Mouse (Mus musculus) embryonic facial prominence, embryonic 13.5 days (tissue): ENCODE measurements around the gene Cntn4. TPM values are rescaled to one million over a fixed set of nuclear protein-coding genes. Genes with fewer than 3 reads are reported as not detected.

Source experiments
- ATAC-seq: fragments of 200-750 bp; cut with Nextera tagmentation; 2 replicates; pipeline ENCODE4 v1.8.0; 2017; ENCODE audit warnings: low read depth; ENCODE audit not compliant: insufficient number of reproducible peaks, insufficient read depth, low FRiP score, low TSS enrichment
- H3K27ac ChIP-seq: fragments of 300-500 bp; sonication (generic); 2 replicates; pipeline ENCODE4 v1.5.1; 2015; ENCODE audit warnings: moderate library complexity, mild to moderate bottlenecking, inconsistent platforms
- H3K27me3 ChIP-seq: fragments of 300-500 bp; sonication (generic); 2 replicates; pipeline ENCODE4 v1.6.1; 2015; ENCODE audit warnings: mild to moderate bottlenecking, inconsistent platforms
- H3K36me3 ChIP-seq: fragments of 300-500 bp; sonication (generic); 2 replicates; pipeline ENCODE4 v1.6.1; 2015; ENCODE audit warnings: mild to moderate bottlenecking, inconsistent platforms
- H3K4me1 ChIP-seq: fragments of 300-500 bp; sonication (generic); 2 replicates; pipeline ENCODE4 v1.6.1; 2015; ENCODE audit warnings: inconsistent platforms
- H3K4me2 ChIP-seq: fragments of 300-500 bp; sonication (generic); 2 replicates; pipeline ENCODE4 v1.6.1; 2015; ENCODE audit warnings: moderate library complexity, mild to moderate bottlenecking, inconsistent platforms
- H3K4me3 ChIP-seq: fragments of 300-500 bp; sonication (generic); 2 replicates; pipeline ENCODE4 v1.5.1; 2015; ENCODE audit warnings: mild to moderate bottlenecking, inconsistent platforms
- H3K9ac ChIP-seq: fragments of 300-500 bp; sonication (generic); 2 replicates; pipeline ENCODE4 v1.6.1; 2015; ENCODE audit warnings: mild to moderate bottlenecking, inconsistent platforms
- H3K9me3 ChIP-seq: fragments of 300-500 bp; sonication (generic); 2 replicates; pipeline ENCODE4 v1.6.1; 2016; ENCODE audit warnings: inconsistent platforms
- WGBS: fragments of 180-500 bp; shearing (Covaris S2); methylation state at CpG from one replicate; pipeline ENCODE4 v1.1.7; 2015; ENCODE audit warnings: mixed read lengths; 5-methylcytosine and 5-hydroxymethylcytosine counted together
- polyA plus RNA-seq: library from polyadenylated mRNA; unstranded; fragments of >200 nt; fragmentation: Nextera tagmentation; extraction: Ambion mirVana; gene quantifications from 2 replicates; pipeline ENCODE4 v1.2.1, GENCODE M21; 2015

Gene Cntn4
- polyA plus RNA-seq, 1 experiment from 2014 or later, result 13.3 TPM

GRCm38 (mm10) chr6:106580124-106580523, 902.7 kb downstream of the Cntn4 start:
- WGBS, result 79% methylated on average over 5 of the region's 5 CpGs
- H3K27ac ChIP-seq, result no peak overlapping the region

GRCm38 (mm10) chr6:106593756-106594155, 916.3 kb downstream of the Cntn4 start:
- Histone ChIP-seq H3K27ac (no peak overlapping the region), H3K9ac (no peak overlapping the region), H3K27me3 (no peaks in the 10 kb centered on the region), H3K4me2 (peak overlapping the region; percentile 5; the same call in 1 of the 2 replicates), H3K9me3 (no peaks in the 10 kb centered on the region), H3K36me3 (no peaks in the 10 kb centered on the region), H3K4me3 (no peak overlapping the region), H3K4me1 (no peaks in the 10 kb centered on the region)
- no peak for ATAC-seq
- WGBS, result 21% methylated on average over 9 of the region's 9 CpGs

More at GRCm38 (mm10) chr6:106580124-106580523, 902.7 kb downstream of the Cntn4 start:
- Histone ChIP-seq H3K27me3 (no peaks in the 10 kb centered on the region), H3K9me3 (no peaks in the 10 kb centered on the region), H3K4me2 (no peak overlapping the region), H3K9ac (no peak overlapping the region), H3K36me3 (no peaks in the 10 kb centered on the region), H3K4me3 (no peak overlapping the region), H3K4me1 (no peaks in the 10 kb centered on the region)
- ATAC-seq, result no peak

GRCm38 (mm10) chr6:106617081-106617480, 939.6 kb downstream of the Cntn4 start:
- H3K4me3 ChIP-seq, result no peak overlapping the region
- no peaks in the 10 kb centered on the region for H3K27me3 ChIP-seq
- H3K9me3 ChIP-seq, result no peaks in the 10 kb centered on the region
- no peaks in the 10 kb centered on the region for H3K36me3 ChIP-seq
- no peak overlapping the region for H3K27ac ChIP-seq
- H3K9ac ChIP-seq, result no peak overlapping the region
- no peak for ATAC-seq
- WGBS, result 86% methylated on average over 3 of the region's 3 CpGs
- no peaks in the 10 kb centered on the region for H3K4me1 ChIP-seq
- no peak overlapping the region for H3K4me2 ChIP-seq

- no peaks in the 10 kb centered on the region for H3K27me3 ChIP-seq
- no peaks in the 10 kb centered on the region for H3K4me1 ChIP-seq
- H3K9ac ChIP-seq, result no peak overlapping the region
- H3K36me3 ChIP-seq, result no peaks in the 10 kb centered on the region
- H3K4me2 ChIP-seq, result no peak overlapping the region
- H3K9me3 ChIP-seq, result no peaks in the 10 kb centered on the region
- WGBS, result 75% methylated on average over 5 of the region's 5 CpGs
- H3K27ac ChIP-seq, result no peak overlapping the region
- ATAC-seq, result no peak
- no peak overlapping the region for H3K4me3 ChIP-seq
These were observed 943.8 kb downstream of the Cntn4 start for GRCm38 (mm10) chr6:106621188-106621749.

GRCm38 (mm10) chr6:106643026-106643425, 965.6 kb downstream of the Cntn4 start:
- Histone ChIP-seq H3K27me3 (no peaks in the 10 kb centered on the region), H3K4me1 (no peaks in the 10 kb centered on the region), H3K4me3 (no peak overlapping the region), H3K4me2 (no peak overlapping the region), H3K9me3 (no peaks in the 10 kb centered on the region), H3K27ac (no peak overlapping the region), H3K9ac (no peak overlapping the region), H3K36me3 (no peaks in the 10 kb centered on the region)
- WGBS, result 72% methylated on average over 3 of the region's 3 CpGs
- ATAC-seq, result no peak

GRCm38 (mm10) chr6:106645496-106646211, 968.2 kb downstream of the Cntn4 start:
- Histone ChIP-seq H3K9me3 (no peaks in the 10 kb centered on the region), H3K27ac (no peak overlapping the region), H3K4me1 (no peaks in the 10 kb centered on the region), H3K36me3 (no peaks in the 10 kb centered on the region), H3K4me3 (no peak overlapping the region), H3K9ac (no peak overlapping the region), H3K4me2 (no peak overlapping the region), H3K27me3 (no peaks in the 10 kb centered on the region)
- no peak for ATAC-seq
- whole genome bisulfite sequencing, result 27% methylated on average over 5 of the region's 5 CpGs

GRCm38 (mm10) chr6:106646945-106647344, 969.5 kb downstream of the Cntn4 start:
- Histone ChIP-seq H3K9ac (no peak overlapping the region), H3K27me3 (no peaks in the 10 kb centered on the region), H3K4me2 (no peak overlapping the region), H3K36me3 (no peaks in the 10 kb centered on the region), H3K4me1 (no peaks in the 10 kb centered on the region), H3K9me3 (no peaks in the 10 kb centered on the region), H3K27ac (no peak overlapping the region), H3K4me3 (no peak overlapping the region)
- WGBS, result 35% methylated on average over 4 of the region's 4 CpGs
- ATAC-seq, result no peak

GRCm38 (mm10) chr6:106663780-106664651, 986.6 kb downstream of the Cntn4 start:
- H3K27ac ChIP-seq, result no peak overlapping the region
- H3K36me3 ChIP-seq, result no peaks in the 10 kb centered on the region
- H3K9me3 ChIP-seq, result no peaks in the 10 kb centered on the region
- H3K4me3 ChIP-seq, result no peak overlapping the region
- H3K4me1 ChIP-seq, result no peaks in the 10 kb centered on the region
- no peak overlapping the region for H3K9ac ChIP-seq
- no peak for ATAC-seq
- 36% methylated on average over 6 of the region's 6 CpGs for WGBS
- H3K27me3 ChIP-seq, result no peaks in the 10 kb centered on the region
- H3K4me2 ChIP-seq, result no peak overlapping the region

GRCm38 (mm10) chr6:106675581-106675980, 998.1 kb downstream of the Cntn4 start:
- Histone ChIP-seq H3K4me2 (no peak overlapping the region), H3K27me3 (no peaks in the 10 kb centered on the region), H3K36me3 (no peaks in the 10 kb centered on the region), H3K4me1 (0 out of 2 replicates have a peak, but pooled peaks cover 3% of the 10 kb centered on the region), H3K27ac (no peak overlapping the region), H3K9ac (no peak overlapping the region), H3K4me3 (no peak overlapping the region), H3K9me3 (no peaks in the 10 kb centered on the region)
- ATAC-seq, result no peak
- 66% methylated on average over 8 of the region's 8 CpGs for WGBS

- Histone ChIP-seq H3K36me3 (no peaks in the 10 kb centered on the region), H3K27me3 (no peaks in the 10 kb centered on the region), H3K4me3 (no peak overlapping the region), H3K27ac (no peak overlapping the region), H3K9ac (no peak overlapping the region), H3K9me3 (no peaks in the 10 kb centered on the region), H3K4me1 (no peaks in the 10 kb centered on the region), H3K4me2 (no peak overlapping the region)
- 62% methylated on average over 3 of the region's 3 CpGs for WGBS
- ATAC-seq, result no peak
These were observed 1024.5 kb downstream of the Cntn4 start for GRCm38 (mm10) chr6:106701931-106702330.

- H3K4me2 ChIP-seq, result no peak overlapping the region
- H3K9me3 ChIP-seq, result no peaks in the 10 kb centered on the region
- no peaks in the 10 kb centered on the region for H3K36me3 ChIP-seq
- H3K27ac ChIP-seq, result no peak overlapping the region
- H3K9ac ChIP-seq, result no peak overlapping the region
- H3K4me3 ChIP-seq, result no peak overlapping the region
- H3K4me1 ChIP-seq, result no peaks in the 10 kb centered on the region
- H3K27me3 ChIP-seq, result no peaks in the 10 kb centered on the region
- no peak for ATAC-seq
- WGBS, result 48% methylated on average over 3 of the region's 3 CpGs
These were observed 1028.1 kb downstream of the Cntn4 start for GRCm38 (mm10) chr6:106705506-106706035.
